Mouse (Mus musculus) C2C12 (cell line): ENCODE data around the gene Eif5a.

Experiments
- CEBPB ChIP-seq: IDR thresholded peaks from one replicate; pipeline ENCODE4 v1.6.1; 2011; ENCODE audit warnings: low read depth, mild to moderate bottlenecking, control low read depth, moderate library complexity
- CTCF ChIP-seq: IDR thresholded peaks from one replicate; pipeline ENCODE4 v1.5.1; 2011; ENCODE audit not compliant: control insufficient read depth, insufficient read depth, insufficient read length
- FOSL1 ChIP-seq: IDR thresholded peaks from one replicate; pipeline ENCODE4 v1.8.0; 2011; ENCODE audit warnings: mild to moderate bottlenecking, low read length; ENCODE audit not compliant: poor library complexity, insufficient read depth, severe bottlenecking
- MAX ChIP-seq: IDR thresholded peaks from one replicate; pipeline ENCODE4 v1.6.1; 2011; ENCODE audit warnings: mild to moderate bottlenecking, control low read depth
- MYOD1 ChIP-seq: IDR thresholded peaks from one replicate; pipeline ENCODE4 v1.6.1; 2011; ENCODE audit warnings: low read depth; ENCODE audit not compliant: control insufficient read depth, insufficient read length
- MYOG ChIP-seq: IDR thresholded peaks from one replicate; pipeline ENCODE4 v1.6.1; 2011; ENCODE audit not compliant: control insufficient read depth, insufficient read length; ENCODE audit errors: extremely low read depth
- USF1 ChIP-seq: IDR thresholded peaks from one replicate; pipeline ENCODE4 v1.6.1; 2011; ENCODE audit warnings: low read depth, mild to moderate bottlenecking, control low read depth, moderate library complexity

DNA sequence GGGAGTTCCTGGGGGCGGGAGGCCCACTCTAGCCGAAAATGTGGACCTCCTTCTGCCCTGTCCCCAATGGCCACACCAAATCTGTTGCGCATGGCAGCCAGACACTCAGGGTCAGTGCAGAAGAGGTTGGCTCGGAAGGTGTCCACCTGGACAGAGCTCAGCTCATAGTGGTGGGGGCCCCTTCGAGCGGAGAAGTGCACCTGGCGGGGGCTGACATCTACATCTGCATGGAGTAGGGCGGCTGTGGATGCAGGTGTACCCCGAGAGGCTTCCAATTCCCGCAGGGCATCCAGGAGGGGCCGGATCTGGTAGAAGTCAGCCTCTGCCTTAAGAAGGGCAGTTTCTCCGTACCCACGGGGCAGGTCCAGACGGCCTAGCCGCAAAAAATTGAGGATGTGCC, 42.0 kb downstream of the Eif5a start:
- TF ChIP-seq CTCF: no peak
- no peak for TF ChIP-seq MAX
- no peak for TF ChIP-seq MYOD1
- no peak for TF ChIP-seq USF1
- no peak for TF ChIP-seq FOSL1
- TF ChIP-seq MYOG: no peak
- no peak for TF ChIP-seq CEBPB
